Mouse (Mus musculus) adipose tissue, adult 10 weeks (tissue): ENCODE data around the gene Tnfsf14. TPM values are rescaled to one million over a fixed set of nuclear protein-coding genes. Genes with fewer than 3 reads are reported as not detected.

Source experiments
- polyA plus RNA-seq: library from polyadenylated mRNA; stranded (reverse); fragments of 350-450 nt; fragmentation: Illumina TruSeq; extraction: RNeasy Lipid Tissue Mini Kit (QIAGEN cat#74804); gene quantifications from one replicate; pipeline ENCODE4 v1.2.3, GENCODE M21; 2014; ENCODE audit warnings: low read depth, low replicate concordance

Gene Tnfsf14
- 0.69 TPM for polyA plus RNA-seq

DNA sequence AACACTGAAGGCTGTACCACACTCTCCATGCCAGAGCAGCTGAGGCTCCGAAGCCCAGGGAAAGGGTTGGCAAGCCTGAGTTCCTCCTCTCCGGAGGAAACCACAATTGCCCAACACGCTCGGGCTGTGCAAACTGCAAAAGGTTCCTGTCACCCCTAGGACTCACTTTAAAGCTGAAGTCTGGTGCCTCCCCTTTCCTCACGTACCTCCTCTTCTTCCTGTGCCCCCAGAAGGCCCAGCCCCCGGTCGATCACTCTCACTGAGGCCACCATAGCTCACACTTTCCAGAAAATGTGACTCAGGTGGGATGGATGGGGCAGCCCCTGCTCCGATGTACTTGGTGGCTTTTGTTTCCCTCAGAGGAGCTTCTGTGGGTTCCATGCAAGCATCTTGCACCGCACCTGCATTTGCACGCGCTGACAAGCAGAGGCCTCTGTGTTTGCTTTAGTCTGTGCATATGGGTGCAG lies at the start of gene Tnfsf14:
TSS of gene Tnfsf14 (minus strand) at position 137 of the 467 bp plus-strand sequence.

DNA sequence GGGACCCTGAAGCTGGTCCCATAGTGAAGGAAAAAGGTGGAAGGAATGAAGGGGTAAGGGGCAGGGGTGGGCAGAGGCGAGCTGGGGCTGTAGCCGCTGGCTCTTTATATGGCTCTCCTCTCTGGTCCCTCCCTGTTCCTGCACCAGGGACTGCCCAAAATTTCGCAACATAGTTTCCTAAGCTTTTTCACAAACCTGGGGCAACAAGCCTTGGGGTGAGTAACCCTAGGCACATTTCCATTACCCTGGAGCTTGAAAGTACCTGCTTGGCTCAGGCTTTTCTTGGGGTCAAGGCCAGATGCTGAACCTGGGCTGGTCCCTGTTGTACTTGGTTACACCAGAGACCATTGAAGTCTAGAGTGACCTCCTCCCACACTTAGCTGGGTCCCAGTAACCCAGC lies 34.0 kb upstream of the Tnfsf14 start, which contains the start of gene C3:
TSS of gene C3 (minus strand) at position 123 of the 400 bp plus-strand sequence.

DNA sequence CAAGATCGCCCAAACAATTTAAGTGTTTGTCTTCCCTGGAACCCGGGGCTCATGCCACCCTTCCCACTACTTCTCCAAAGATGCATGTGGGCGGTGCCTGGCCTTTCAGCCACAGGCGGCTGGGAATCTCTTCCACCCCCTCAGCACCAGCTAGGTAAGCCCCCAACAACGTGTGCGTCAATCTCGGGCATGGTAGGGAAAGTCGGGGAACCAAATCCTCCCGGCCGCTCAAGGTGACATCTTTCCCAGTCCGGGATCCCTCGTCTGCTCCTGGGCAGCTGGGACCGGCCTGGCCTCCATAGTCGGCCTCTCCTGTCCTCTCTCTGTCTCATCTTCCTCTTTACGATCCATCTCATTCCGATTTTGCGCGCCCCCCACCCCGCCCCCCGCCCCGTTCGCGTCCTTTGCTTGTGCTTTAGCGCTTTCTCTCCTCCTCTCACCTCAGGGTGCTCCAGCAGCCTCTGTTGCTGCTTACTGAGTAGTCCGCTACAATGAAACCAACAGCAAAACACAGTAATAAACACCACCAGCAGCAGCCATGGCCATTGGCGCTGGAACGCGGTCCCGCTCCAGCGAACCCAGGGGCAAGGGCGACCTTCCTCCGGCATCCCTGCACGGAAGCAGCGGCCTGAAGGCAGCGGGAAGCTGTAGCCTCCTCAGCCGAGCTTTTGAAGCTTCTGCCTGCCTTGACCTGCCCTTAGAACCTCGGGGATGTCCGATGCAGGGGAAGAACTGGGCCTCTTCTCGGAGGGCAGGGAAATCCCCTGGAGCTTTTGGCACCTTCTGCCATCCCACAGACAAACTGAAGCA lies 44.8 kb downstream of the Tnfsf14 start, which contains the start of gene Cd70:
TSS of gene Cd70 (minus strand) at position 784 of the 810 bp plus-strand sequence.

Other genes starting within 250 kb of the Tnfsf14 start
- gene Acer1, start 212.1 kb downstream of the Tnfsf14 start, polyA plus RNA-seq: not detected
- 74.2 TPM for gene Clpp, start 203.9 kb downstream of the Tnfsf14 start, polyA plus RNA-seq
- 21.7 TPM for gene Alkbh7, start 196.8 kb downstream of the Tnfsf14 start, polyA plus RNA-seq
- not detected for gene Pspn, start 194.2 kb downstream of the Tnfsf14 start, polyA plus RNA-seq
- 54.6 TPM for gene Gtf2f1, start 182.9 kb downstream of the Tnfsf14 start, polyA plus RNA-seq
- 0.53 TPM for gene Gm17949, start 182.7 kb downstream of the Tnfsf14 start, polyA plus RNA-seq
- 48.9 TPM for gene Khsrp, start 162.7 kb downstream of the Tnfsf14 start, polyA plus RNA-seq
- 0.43 TPM for gene Slc25a41, start 152.5 kb downstream of the Tnfsf14 start, polyA plus RNA-seq
- gene Crb3, start 135.1 kb downstream of the Tnfsf14 start, polyA plus RNA-seq: 30.2 TPM
- gene Slc25a23, start 134.3 kb downstream of the Tnfsf14 start, polyA plus RNA-seq: 57.3 TPM
- 4.7 TPM for gene Dennd1c, start 115.7 kb downstream of the Tnfsf14 start, polyA plus RNA-seq
- gene Tubb4a, start 106.4 kb downstream of the Tnfsf14 start, polyA plus RNA-seq: 2.8 TPM
- gene Tnfsf9, start 88.9 kb downstream of the Tnfsf14 start, polyA plus RNA-seq: not detected
- gene Cd70, start 44.4 kb downstream of the Tnfsf14 start, polyA plus RNA-seq: not detected
- gene C3, start 34.0 kb upstream of the Tnfsf14 start, polyA plus RNA-seq: 356 TPM
- gene Gpr108, start 54.3 kb upstream of the Tnfsf14 start, polyA plus RNA-seq: 53.9 TPM
- 42.5 TPM for gene Trip10, start 55.3 kb upstream of the Tnfsf14 start, polyA plus RNA-seq
- 3.9 TPM for gene Vav1, start 84.9 kb upstream of the Tnfsf14 start, polyA plus RNA-seq
- gene Adgre1, start 164.5 kb upstream of the Tnfsf14 start, polyA plus RNA-seq: 21.0 TPM